Mouse (Mus musculus) liver, embryonic 14.5 days (tissue): Measurements from ENCODE around the gene Cyp2d10.

ENCODE experiments used
- CTCF ChIP-seq: IDR thresholded peaks from 2 replicates; pipeline ENCODE4 v1.5.1; 2016; ENCODE audit warnings: antibody characterized with exemption, low read depth, control low read depth
- EP300 ChIP-seq: IDR thresholded peaks from 2 replicates; pipeline ENCODE4 v1.6.1; 2016; ENCODE audit warnings: antibody characterized with exemption, low read depth

DNA sequence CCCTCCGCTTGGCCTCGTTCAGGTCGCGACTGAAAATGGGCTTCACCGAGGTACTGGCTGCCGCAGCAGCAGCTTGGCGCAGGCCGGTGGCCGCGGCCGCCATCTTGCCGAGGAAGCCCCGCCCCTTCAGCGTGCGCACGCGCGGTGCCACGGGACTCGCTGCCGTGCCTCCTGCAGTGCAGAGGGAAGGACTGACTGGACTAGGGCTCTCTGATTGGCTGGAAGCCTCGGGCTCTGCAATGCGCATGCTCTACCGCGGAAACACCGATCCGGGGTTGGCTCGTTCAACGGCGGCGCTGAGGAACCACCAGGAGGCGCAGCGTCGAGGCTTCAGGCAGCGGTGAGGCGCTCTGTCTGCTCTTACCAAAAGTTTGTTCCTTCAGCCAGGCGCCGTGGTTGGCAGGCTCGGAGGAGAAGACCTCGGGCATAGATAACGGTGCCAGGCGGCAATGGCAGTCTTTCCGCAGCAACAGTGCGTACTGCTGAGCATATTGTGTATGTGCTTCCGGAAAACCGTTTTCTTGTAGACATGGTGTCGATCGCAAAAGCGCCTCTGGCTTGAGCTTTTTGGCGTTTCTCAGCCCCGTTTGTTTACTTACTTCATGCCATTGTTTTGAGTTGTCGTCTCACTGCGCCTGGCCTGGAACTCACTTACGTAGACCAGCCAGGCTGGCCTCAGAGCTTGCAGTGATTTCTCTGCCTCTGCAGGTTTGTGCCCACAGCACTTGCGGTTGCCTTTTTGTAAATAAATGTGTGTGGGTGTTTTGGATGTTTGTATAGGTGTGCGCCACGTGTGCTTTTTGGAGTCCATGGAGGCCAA, 52.7 kb downstream of the Cyp2d10 start, which contains the start of gene Ndufa6:
- TF ChIP-seq CTCF (peak; percentile 100), EP300 (no peak)
